Mouse (Mus musculus) MEL (cell line): ENCODE measurements around the gene Kcnc4. TPM values are rescaled to one million over a fixed set of nuclear protein-coding genes. Genes with fewer than 3 reads are reported as not detected.

Source experiments
- DNase-seq: peaks from one replicate; pipeline ENCODE4 v3.0.0; 2011; ENCODE audit warnings: low read depth, low spot score
- H3K27ac ChIP-seq: 2 replicates; pipeline ENCODE4 v1.5.1; 2012; ENCODE audit warnings: low read depth, mild to moderate bottlenecking, control low read depth, low read length, moderate library complexity; ENCODE audit not compliant: control insufficient read depth
- H3K27me3 ChIP-seq, 2 experiments: fragments of 150-350 bp in 1 of 2; sonication (generic) in 1 of 2; 2 replicates each; pipeline ENCODE4 v1.6.1; 2012; ENCODE audit warnings: low read length in 2 of 2, mild to moderate bottlenecking in 2 of 2, improper control_type of control experiment in 1 of 2, moderate library complexity in 1 of 2; ENCODE audit not compliant: insufficient read depth in 2 of 2, control insufficient read depth in 1 of 2
- H3K36me3 ChIP-seq, 2 experiments: 2 replicates each; pipeline ENCODE4 v1.6.1; 2012 to 2014; ENCODE audit warnings: low read length in 2 of 2, improper control_type of control experiment in 1 of 2, inconsistent platforms in 1 of 2, mild to moderate bottlenecking in 1 of 2; ENCODE audit not compliant: insufficient read depth in 2 of 2, control insufficient read depth in 1 of 2
- H3K4me1 ChIP-seq, 2 experiments: fragments of 150-350 bp in 1 of 2; sonication (generic) in 1 of 2; 2 replicates each; pipeline ENCODE4 v1.6.1; 2012; ENCODE audit warnings: low read length in 2 of 2, improper control_type of control experiment in 1 of 2, mild to moderate bottlenecking in 1 of 2; ENCODE audit not compliant: insufficient read depth in 2 of 2, control insufficient read depth in 1 of 2
- H3K4me3 ChIP-seq, 2 experiments: fragments of 150-350 bp in 1 of 2; sonication (generic) in 1 of 2; 2 replicates each; pipeline ENCODE4 v1.5.1; 2012; ENCODE audit warnings: low read depth in 2 of 2, low read length in 2 of 2, mild to moderate bottlenecking in 2 of 2, moderate library complexity in 2 of 2, control low read depth in 1 of 2, improper control_type of control experiment in 1 of 2; ENCODE audit not compliant: control insufficient read depth in 1 of 2, insufficient read depth in 1 of 2
- H3K79me2 ChIP-seq: 2 replicates; pipeline ENCODE4 v1.6.1; 2012; ENCODE audit warnings: mild to moderate bottlenecking, low read length, moderate library complexity; ENCODE audit not compliant: control insufficient read depth, poor library complexity, insufficient read depth
- H3K9ac ChIP-seq: 2 replicates; pipeline ENCODE4 v1.6.1; 2012; ENCODE audit warnings: low read depth, mild to moderate bottlenecking, control low read depth, low read length, moderate library complexity; ENCODE audit not compliant: control insufficient read depth, poor library complexity, severe bottlenecking
- H3K9me3 ChIP-seq: fragments of 150-350 bp; sonication (generic); replicated peaks from 2 replicates; pipeline ENCODE4 v1.6.1; 2012; ENCODE audit warnings: mild to moderate bottlenecking, low read length, improper control_type of control experiment, moderate library complexity; ENCODE audit not compliant: insufficient read depth
- BHLHE40 ChIP-seq: IDR thresholded peaks from 2 replicates; pipeline ENCODE4 v1.6.1; 2012; ENCODE audit warnings: low read depth, mild to moderate bottlenecking, inconsistent platforms, low read length, improper control_type of control experiment, borderline replicate concordance
- CHD2 ChIP-seq: IDR thresholded peaks from 2 replicates; pipeline ENCODE4 v1.6.1; 2011; ENCODE audit warnings: low read length, improper control_type of control experiment
- CTCF ChIP-seq, 3 experiments: IDR thresholded peaks in 2 of 3; conservative IDR thresholded peaks in 1 of 3; 2 replicates each; pipeline ENCODE4 v1.5.1; 2011 to 2012; ENCODE audit warnings: low read length in 3 of 3, low read depth in 2 of 3, mild to moderate bottlenecking in 2 of 3, improper control_type of control experiment in 1 of 3, inconsistent platforms in 1 of 3, mixed read lengths in 1 of 3, moderate library complexity in 1 of 3; ENCODE audit not compliant: control insufficient read depth in 1 of 3, insufficient read depth in 1 of 3, poor library complexity in 1 of 3, severe bottlenecking in 1 of 3
- EP300 ChIP-seq, 2 experiments: IDR thresholded peaks; 2 replicates each; pipeline ENCODE4 v1.6.1; 2011; ENCODE audit warnings: improper control_type of control experiment in 2 of 2, low read length in 2 of 2, low read depth in 1 of 2, mild to moderate bottlenecking in 1 of 2
- GATA1 ChIP-seq: IDR thresholded peaks from 2 replicates; pipeline ENCODE4 v1.6.1; 2011; ENCODE audit warnings: low read depth, low read length, improper control_type of control experiment
- HCFC1 ChIP-seq: IDR thresholded peaks from 2 replicates; pipeline ENCODE4 v1.6.1; 2012; ENCODE audit warnings: low read depth, mild to moderate bottlenecking, inconsistent platforms, low read length, improper control_type of control experiment, moderate library complexity
- MAFK ChIP-seq: IDR thresholded peaks from 2 replicates; pipeline ENCODE4 v1.6.1; 2011; ENCODE audit warnings: low read depth, mild to moderate bottlenecking, low read length, improper control_type of control experiment, borderline replicate concordance
- MAX ChIP-seq: IDR thresholded peaks from 2 replicates; pipeline ENCODE4 v1.6.1; 2011; ENCODE audit warnings: low read length, improper control_type of control experiment
- MXI1 ChIP-seq: IDR thresholded peaks from 2 replicates; pipeline ENCODE4 v1.6.1; 2011; ENCODE audit warnings: mild to moderate bottlenecking, low read depth, low read length, improper control_type of control experiment
- MYC ChIP-seq: IDR thresholded peaks from 2 replicates; pipeline ENCODE4 v1.6.1; 2011; ENCODE audit warnings: low read depth, mild to moderate bottlenecking, low read length, improper control_type of control experiment, moderate library complexity
- NELFE ChIP-seq: IDR thresholded peaks from 2 replicates; pipeline ENCODE4 v1.6.1; 2011; ENCODE audit warnings: low read depth, low read length, improper control_type of control experiment
- POLR2AphosphoS5 ChIP-seq: IDR thresholded peaks from 2 replicates; pipeline ENCODE4 v1.6.1; 2012; ENCODE audit warnings: low read depth, borderline replicate concordance, mild to moderate bottlenecking, inconsistent platforms, low read length, moderate library complexity, mixed read lengths
- RCOR1 ChIP-seq: IDR thresholded peaks from 2 replicates; pipeline ENCODE4 v1.6.1; 2012; ENCODE audit warnings: low read depth, mild to moderate bottlenecking, inconsistent platforms, low read length, improper control_type of control experiment
- SIN3A ChIP-seq: IDR thresholded peaks from 2 replicates; pipeline ENCODE4 v1.6.1; 2012; ENCODE audit warnings: low read length, improper control_type of control experiment, inconsistent platforms
- TBP ChIP-seq: IDR thresholded peaks from 2 replicates; pipeline ENCODE4 v1.8.0; 2011; ENCODE audit warnings: low read depth, low read length, improper control_type of control experiment
- TCF12 ChIP-seq: IDR thresholded peaks from 2 replicates; pipeline ENCODE4 v1.6.1; 2014; ENCODE audit warnings: low read depth, mild to moderate bottlenecking, inconsistent platforms, low read length, improper control_type of control experiment, moderate library complexity
- UBTF ChIP-seq: IDR thresholded peaks from 2 replicates; pipeline ENCODE4 v1.6.1; 2012; ENCODE audit warnings: low read depth, mild to moderate bottlenecking, inconsistent platforms, low read length, improper control_type of control experiment, moderate library complexity, borderline replicate concordance; ENCODE audit not compliant: insufficient read depth
- USF1 ChIP-seq: IDR thresholded peaks from 2 replicates; pipeline ENCODE4 v1.6.1; 2014; ENCODE audit warnings: low read depth, mild to moderate bottlenecking, inconsistent platforms, low read length, improper control_type of control experiment, moderate library complexity
- ZKSCAN1 ChIP-seq: IDR thresholded peaks from 2 replicates; pipeline ENCODE4 v1.6.1; 2012; ENCODE audit warnings: low read depth, mild to moderate bottlenecking, inconsistent platforms, low read length, improper control_type of control experiment, moderate library complexity
- ZMIZ1 ChIP-seq: IDR thresholded peaks from 2 replicates; pipeline ENCODE4 v1.6.1; 2012; ENCODE audit warnings: low read depth, mild to moderate bottlenecking, inconsistent platforms, low read length, improper control_type of control experiment, moderate library complexity
- ZNF384 ChIP-seq: IDR thresholded peaks from 2 replicates; pipeline ENCODE4 v1.6.1; 2012; ENCODE audit warnings: low read depth, mild to moderate bottlenecking, inconsistent platforms, low read length, improper control_type of control experiment
- polyA plus RNA-seq, 2 experiments: library from polyadenylated mRNA; stranded (reverse) in 1 of 2; unstranded in 1 of 2; fragments of >175 nt in 1 of 2; fragments of >200 nt in 1 of 2; gene quantifications; 2 replicates each; pipeline versions ENCODE4 v1.2.1 to v1.2.4; 2012; ENCODE audit warnings: low replicate concordance in 2 of 2, low read depth in 1 of 2; ENCODE audit not compliant: insufficient read length in 2 of 2, insufficient read depth in 1 of 2, missing spikeins in 1 of 2
- total RNA-seq: library from RNA; depleted of rRNA; stranded (reverse); fragments of 300-350 nt; gene quantifications from 2 replicates; pipeline ENCODE4 v1.2.3, GENCODE M21; 2012

Gene Kcnc4
- total and polyA plus RNA-seq, 3 experiments: not detected

GRCm38 (mm10) chr3:107413093-107413492 lies 46.3 kb downstream of the Kcnc4 start:
- no peaks in the 10 kb centered on the region for H3K79me2 ChIP-seq
- H3K27ac ChIP-seq: no peak overlapping the region
- no peak for DNase-seq
- no peak for TF ChIP-seq TCF12
- no peak for TF ChIP-seq POLR2AphosphoS5
- TF ChIP-seq GATA1: no peak
- TF ChIP-seq MYC: no peak
- no peak for TF ChIP-seq SIN3A
- no peak for TF ChIP-seq CHD2
- no peak for TF ChIP-seq RCOR1
- no peak for TF ChIP-seq MXI1
- no peak for TF ChIP-seq BHLHE40
- no peak for TF ChIP-seq TBP
- TF ChIP-seq USF1: no peak
- TF ChIP-seq ZKSCAN1: no peak
- no peak for TF ChIP-seq MAX
- TF ChIP-seq MAFK: no peak
- TF ChIP-seq NELFE: no peak
- TF ChIP-seq UBTF: no peak
- TF ChIP-seq CTCF (IDR thresholded peaks at IDR 0.05 in 2 of 3, conservative IDR thresholded peaks at IDR 0.05 in 1 of 3; ENCODE audit: control insufficient read depth in 1 of 3, insufficient read depth in 1 of 3, low read depth in 2 of 3, low read length in 3 of 3, poor library complexity in 1 of 3, severe bottlenecking in 1 of 3): no peak
- TF ChIP-seq HCFC1: no peak
- H3K9ac ChIP-seq: no peak overlapping the region
- H3K9me3 ChIP-seq: no peaks in the 10 kb centered on the region
- no peaks in the 10 kb centered on the region for H3K36me3 ChIP-seq
- H3K4me3 ChIP-seq: no peak overlapping the region
- peaks cover 10 to 11% of the 10 kb centered on the region in 2 experiments for H3K27me3 ChIP-seq
- H3K4me1 ChIP-seq: no peaks in the 10 kb centered on the region

DNA sequence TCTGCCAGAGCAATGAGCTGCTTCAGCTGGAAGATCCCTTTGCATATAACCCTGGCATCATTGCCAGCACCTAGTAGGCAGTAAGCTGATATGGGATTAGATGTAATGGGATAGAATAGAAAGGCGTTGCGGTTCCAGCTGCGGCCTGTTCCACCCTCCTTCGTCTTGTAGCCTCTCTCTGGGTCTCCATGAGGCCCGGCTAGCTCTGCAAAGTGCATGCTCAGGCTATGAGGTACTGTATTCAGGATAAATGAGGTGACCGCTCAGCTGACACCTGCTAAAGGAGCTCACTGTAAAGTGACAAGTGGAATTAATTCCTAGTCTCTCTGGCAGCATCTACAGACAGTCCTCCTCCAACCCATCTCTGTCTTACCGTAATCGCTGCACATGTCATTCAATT lies 46.8 kb downstream of the Kcnc4 start:
- peaks cover 11 to 12% of the 10 kb centered on the region in 2 experiments for H3K27me3 ChIP-seq
- H3K4me1 ChIP-seq: no peaks in the 10 kb centered on the region
- H3K4me3 ChIP-seq: no peak overlapping the region
- no peak overlapping the region for H3K27ac ChIP-seq
- DNase-seq: no peak
- no peaks in the 10 kb centered on the region for H3K9me3 ChIP-seq
- TF ChIP-seq EP300 (IDR thresholded peaks at IDR 0.05; ENCODE audit: low read depth in 1 of 2, low read length in 2 of 2) (no peak), TCF12 (no peak), ZNF384 (no peak), ZMIZ1 (no peak), NELFE (no peak)
- no peak overlapping the region for H3K9ac ChIP-seq
- H3K79me2 ChIP-seq: no peaks in the 10 kb centered on the region
- H3K36me3 ChIP-seq: no peaks in the 10 kb centered on the region
